Mouse (Mus musculus) adrenal gland, adult 2 months (tissue): ENCODE results near the gene Nsun2. TPM values are rescaled to one million over a fixed set of nuclear protein-coding genes. Genes with fewer than 3 reads are reported as not detected.
A peak's percentile ranks its signal among the peaks of the same experiment; 100 is the strongest.

Experiments used
- DNase-seq: peaks from one replicate; pipeline ENCODE4 v3.0.0; 2021
- polyA plus RNA-seq: library from polyadenylated mRNA; depleted of rRNA; stranded (reverse); fragments of >200 nt; gene quantifications from 2 replicates; pipeline ENCODE4 v1.2.3, GENCODE M21; 2012
- total RNA-seq, 2 experiments: library from RNA; stranded (reverse); gene quantifications; 2 replicates each; pipeline ENCODE4 v1.2.3; 2021

The Nsun2 gene
- total and polyA plus RNA-seq, 3 experiments, result 31.0 to 113 (median 92.2) TPM

DNA sequence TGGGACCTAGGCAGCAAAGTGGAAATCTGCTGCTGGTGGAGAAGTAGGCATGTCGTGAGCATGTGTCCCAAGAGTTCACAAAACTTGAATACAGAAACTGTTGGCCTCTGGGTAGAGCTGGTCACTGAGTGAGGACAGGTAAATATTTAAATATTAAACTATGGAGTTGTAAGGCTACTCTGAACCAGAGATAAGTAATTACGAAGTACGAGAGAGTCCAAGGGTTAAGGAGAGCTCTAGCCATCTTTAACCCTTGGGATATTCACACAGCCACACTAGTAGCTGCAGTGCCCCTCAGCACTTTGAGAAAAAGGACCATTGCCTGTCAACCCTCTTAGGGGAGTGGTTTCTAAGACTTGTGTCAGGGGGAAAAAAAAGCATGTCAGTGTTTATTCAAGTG is 102.8 kb downstream of the Nsun2 start:
- no peak for DNase-seq

- no peak for DNase-seq
These were observed 103.3 kb downstream of the Nsun2 start for GRCm38 (mm10) chr13:69636816-69637215.

DNA sequence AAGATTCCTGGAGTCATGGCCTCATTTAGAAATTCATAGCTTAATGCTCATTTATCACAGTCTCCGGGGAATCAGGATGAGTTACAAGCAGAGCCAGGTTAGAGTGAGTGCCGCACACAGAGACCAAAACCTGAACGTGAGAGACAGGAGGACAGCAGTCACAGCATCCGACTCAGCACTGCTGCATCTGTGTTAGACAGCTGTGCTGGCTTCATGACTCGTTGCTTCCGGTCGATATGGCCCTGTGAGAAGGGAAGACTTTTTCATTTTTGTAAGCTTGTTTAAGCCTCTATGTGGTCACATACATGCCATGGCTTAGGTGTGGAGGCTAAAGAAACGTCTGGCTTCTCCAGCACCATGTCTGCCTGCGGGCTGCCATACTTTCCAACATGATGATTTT is 104.1 kb downstream of the Nsun2 start:
- no peak for DNase-seq

DNA sequence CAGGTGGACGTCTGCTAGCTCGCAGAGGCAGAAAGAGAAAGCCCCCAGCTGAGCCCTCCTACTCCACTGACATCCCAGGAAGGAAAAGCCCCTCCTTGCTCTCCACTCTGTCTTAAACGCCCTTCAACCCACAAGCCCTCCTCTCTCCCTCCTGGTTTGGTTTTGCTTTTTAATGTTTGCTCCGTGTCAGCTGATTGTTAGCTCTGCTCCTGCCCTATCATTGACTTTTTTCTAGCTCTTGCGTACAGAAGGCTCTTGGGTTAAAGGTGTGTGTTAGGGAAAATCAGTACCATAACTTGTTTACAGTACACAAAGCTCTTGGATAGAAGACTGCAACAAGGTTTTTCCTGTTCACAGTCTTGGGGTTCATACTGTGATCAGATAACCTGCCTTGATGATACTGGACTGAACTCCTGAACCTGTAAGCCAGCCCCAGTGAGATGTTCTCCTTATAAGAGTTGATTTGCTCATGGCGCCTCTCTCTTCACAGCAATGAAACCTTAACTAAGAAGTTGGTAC is 104.6 kb downstream of the Nsun2 start:
- DNase-seq, result no peak

- DNase-seq, result no peak
These were observed 105.7 kb downstream of the Nsun2 start for GRCm38 (mm10) chr13:69639251-69639650.

DNA sequence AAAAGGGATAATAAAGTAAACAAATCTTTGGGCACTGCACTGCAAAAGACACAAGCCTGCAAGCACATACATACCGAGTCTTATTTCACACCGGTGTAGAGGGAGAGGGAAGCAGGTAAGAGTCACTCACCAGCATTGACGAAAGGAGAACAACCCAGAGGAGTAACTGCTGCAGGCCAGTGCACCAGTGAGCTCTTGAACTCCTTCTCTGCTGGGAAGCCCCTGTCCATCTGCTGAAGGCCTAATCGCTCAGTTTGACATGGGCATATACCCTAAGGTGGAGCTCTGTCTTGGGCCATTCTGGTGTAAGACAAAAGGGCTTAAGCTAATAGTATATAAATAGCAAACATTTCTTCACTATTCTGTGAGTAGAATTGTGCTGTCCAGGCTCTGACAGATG is 106.6 kb downstream of the Nsun2 start:
- DNase-seq, result no peak

DNA sequence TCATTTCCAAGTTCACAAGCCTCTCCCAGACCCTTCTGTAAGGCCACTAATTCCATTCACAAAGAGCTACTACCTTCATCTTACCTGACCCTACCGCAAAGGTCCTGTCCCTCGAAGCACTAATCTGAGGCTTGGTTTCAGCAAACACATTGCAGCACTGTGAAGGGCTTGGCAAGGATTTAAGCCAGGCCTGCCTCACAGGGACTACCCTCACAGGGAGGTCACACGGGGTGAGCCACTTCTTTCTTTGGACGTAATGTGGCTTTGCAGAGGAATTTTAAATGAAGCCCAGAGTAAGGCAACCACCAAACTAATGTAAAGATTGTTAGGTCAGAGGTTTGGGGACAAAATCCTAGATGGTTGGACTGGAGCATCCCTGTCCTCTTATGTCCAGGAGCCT is 107.0 kb downstream of the Nsun2 start:
- no peak for DNase-seq

DNA sequence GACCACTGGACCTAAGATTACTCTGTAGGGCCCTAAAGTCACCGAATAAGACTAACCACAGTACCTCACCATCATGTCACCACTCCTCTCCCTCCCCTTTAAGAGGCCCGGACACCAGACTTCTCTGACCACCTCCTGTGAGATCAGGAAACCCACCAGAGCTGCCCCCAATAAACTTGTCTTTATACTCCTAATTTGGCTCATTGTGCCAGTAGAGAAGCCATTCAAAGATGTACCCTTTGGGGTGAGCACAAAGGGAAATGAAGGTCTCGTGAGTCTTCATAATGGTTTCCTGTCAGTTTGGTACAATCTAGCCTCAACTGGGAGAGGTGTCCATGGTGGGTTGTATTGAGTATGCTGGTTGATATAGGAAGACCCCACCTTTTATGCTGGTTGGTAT is 107.5 kb downstream of the Nsun2 start:
- no peak for DNase-seq

DNA sequence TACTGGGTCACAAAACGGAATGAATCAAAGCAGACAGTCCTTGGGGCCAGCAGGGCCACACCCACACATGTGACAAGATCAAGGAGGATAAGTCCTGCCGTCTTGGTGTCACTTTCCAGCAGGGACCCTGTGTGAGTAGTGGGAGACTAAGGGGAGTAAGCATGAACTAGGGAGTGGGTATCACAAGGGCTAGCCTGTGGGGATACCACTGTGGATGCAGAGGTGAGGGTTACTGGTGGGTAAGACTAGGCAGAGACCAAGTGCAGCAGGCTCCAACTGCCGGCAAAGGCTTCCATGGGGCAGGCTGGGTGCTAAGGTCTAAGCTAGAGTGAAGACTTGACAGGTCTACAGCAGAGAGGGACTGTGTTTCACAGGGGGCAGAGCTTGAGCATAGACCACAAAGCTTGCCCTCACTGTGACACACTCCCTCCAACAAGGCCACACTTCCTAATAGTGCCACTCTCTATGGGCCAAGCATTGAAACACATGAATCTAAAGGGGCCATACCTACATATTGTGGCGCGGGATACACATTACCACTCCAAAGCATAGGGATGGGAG is 109.2 kb downstream of the Nsun2 start:
- DNase-seq, result peak; percentile 28

GRCm38 (mm10) chr13:69643937-69644336 is 110.4 kb downstream of the Nsun2 start:
- no peak for DNase-seq

- no peak for DNase-seq
These were observed 111.1 kb downstream of the Nsun2 start for GRCm38 (mm10) chr13:69644427-69645166.

DNA sequence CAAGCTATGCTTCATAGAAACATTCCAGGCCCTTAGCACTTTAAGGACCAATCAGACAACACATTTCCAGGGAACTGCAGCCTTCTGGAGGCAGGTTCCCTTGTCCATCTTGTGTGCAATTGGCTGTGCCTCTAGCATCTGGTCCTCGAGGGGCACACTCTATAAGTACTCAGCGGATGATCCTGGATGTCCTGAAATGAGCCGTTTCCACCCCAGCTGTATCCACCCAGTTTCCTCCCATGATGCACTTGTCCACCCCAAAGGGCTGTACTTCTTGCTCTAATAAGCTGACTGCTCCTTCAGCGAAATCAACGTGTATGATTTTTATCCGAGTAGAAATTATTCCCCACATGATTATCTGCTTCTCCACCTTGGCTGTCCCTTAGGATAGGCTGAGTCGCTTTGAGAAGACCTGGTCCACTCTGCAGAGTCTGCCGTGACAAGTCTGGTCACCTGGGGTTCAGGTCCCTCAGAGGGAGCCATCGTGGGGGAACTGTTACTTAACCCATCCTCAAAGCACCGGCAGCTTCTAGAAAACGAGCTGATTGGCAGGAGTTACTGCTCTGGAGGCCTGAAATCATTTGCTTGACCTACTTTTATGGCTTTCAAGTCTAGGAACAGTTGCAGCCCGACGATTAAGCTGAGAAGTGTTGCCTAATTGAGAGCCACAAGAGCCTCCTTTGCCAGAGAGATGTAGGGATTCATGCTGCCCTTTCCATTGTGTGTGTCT is 112.3 kb downstream of the Nsun2 start:
- DNase-seq, result no peak

GRCm38 (mm10) chr13:69646481-69646880 is 112.9 kb downstream of the Nsun2 start:
- DNase-seq, result no peak

DNA sequence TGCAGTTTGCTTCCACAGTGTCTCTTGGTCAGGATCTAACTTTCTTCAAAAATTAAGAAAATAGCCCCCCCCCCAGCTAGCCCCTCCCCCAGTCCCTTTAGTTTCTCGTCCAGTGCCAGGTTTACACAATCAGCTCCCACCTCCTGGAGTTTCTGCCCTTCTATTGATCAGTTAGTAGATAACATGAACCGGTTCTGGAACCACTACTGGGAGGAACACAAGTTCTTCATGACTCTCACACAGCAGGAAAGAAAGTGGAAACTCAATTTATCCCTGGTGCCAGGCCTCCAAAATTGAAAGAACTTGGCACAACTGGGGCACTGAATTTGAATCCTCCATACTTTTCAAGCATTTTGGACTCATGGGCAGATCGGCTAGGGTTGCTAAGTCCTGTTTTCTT is 121.0 kb downstream of the Nsun2 start:
- no peak for DNase-seq

GRCm38 (mm10) chr13:69672121-69672520 is 138.6 kb downstream of the Nsun2 start:
- no peak for DNase-seq

DNA sequence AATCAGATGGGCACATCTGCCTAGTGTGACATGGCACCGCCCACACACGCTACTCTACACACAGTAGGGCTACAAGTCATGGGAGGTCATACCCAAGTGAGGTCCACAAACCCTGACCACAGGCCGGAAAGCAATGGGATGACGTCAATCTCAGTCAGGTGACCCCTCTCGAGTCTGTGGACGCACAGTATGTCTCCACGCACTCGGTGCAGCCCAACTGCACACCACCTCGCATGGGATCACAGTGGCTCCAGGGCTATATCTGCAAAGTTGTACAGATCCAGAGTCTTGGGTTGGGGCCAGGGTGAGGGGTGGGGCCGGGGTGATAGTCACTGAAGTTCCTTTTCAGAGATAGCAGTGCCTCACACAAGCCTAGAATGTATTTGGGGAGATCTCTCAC is 139.0 kb downstream of the Nsun2 start:
- no peak for DNase-seq

GRCm38 (mm10) chr13:69673197-69673920 is 139.8 kb downstream of the Nsun2 start:
- no peak for DNase-seq

- DNase-seq, result no peak
These were observed 140.5 kb downstream of the Nsun2 start for GRCm38 (mm10) chr13:69673921-69674618.
